In genomic region chr6:149408833-149409332, GRCm38 (mm10) we compare ENCODE assay signal across 8 mouse cellular contexts. TPM values are rescaled to one million over a fixed set of nuclear protein-coding genes. Genes with fewer than 3 reads are reported as not detected.
A peak's percentile ranks its signal among the peaks of the same experiment; 100 is the strongest.
DNase-seq lines count a peak whose midpoint lies in the region; ATAC-seq lines count a peak whose summit lies in the region.

Gene Bicd1 (plus strand): TSS chr6:149408886.

- 0 out of 2 replicates have a peak, but pooled peaks cover 4% of the 10 kb centered on the region for H3K4me1 ChIP-seq in hindbrain, embryonic 14.5 days (replicated peaks; ENCODE audit: control insufficient read depth, insufficient read depth, low read length)

- H3K4me2 ChIP-seq in hindbrain, embryonic 14.5 days (replicated peaks) = peak within 1 kb of the TSS; percentile 73

- no peaks in the 10 kb centered on the region for H3K36me3 ChIP-seq in hindbrain, embryonic 14.5 days (replicated peaks; ENCODE audit: control insufficient read depth, insufficient read depth)

- peak within 1 kb of the TSS; percentile 94 for H3K27ac ChIP-seq in hindbrain, embryonic 14.5 days

- ATAC-seq in hindbrain, embryonic 14.5 days (ENCODE audit: low FRiP score) = peak; percentile 99

- peak; percentile 93 for DNase-seq in R1 (ENCODE audit: low read depth, low spot score)
- peak; percentile 93 to 94 for DNase-seq in cerebellum, postnatal 25 days
- DNase-seq in frontal cortex, postnatal 25 days (ENCODE audit: low spot score in 2 of 2) = peak; percentile 81 to 84
- peak; percentile 87 for DNase-seq in hindbrain, embryonic 14.5 days (ENCODE audit: low spot score)
- DNase-seq in layer of hippocampus, postnatal 36 days = peak; percentile 88 to 90
- DNase-seq in lung, postnatal 25 days (ENCODE audit: low spot score) = peak; percentile 56
- DNase-seq in retina, embryonic 14.5 days (ENCODE audit: low spot score) = peak; percentile 85
- peak; percentile 39 for DNase-seq in thymus, postnatal 4 days

- WGBS in hindbrain, embryonic 14.5 days = under 1% methylated on average over 30 of the region's 30 CpGs

- no peaks in the 10 kb centered on the region for H3K9me3 ChIP-seq in hindbrain, embryonic 14.5 days (ENCODE audit: control insufficient read depth, low read length)

- no peaks in the 10 kb centered on the region for H3K27me3 ChIP-seq in hindbrain, embryonic 14.5 days (ENCODE audit: control insufficient read depth, insufficient read depth, low read length)

- H3K9ac ChIP-seq in hindbrain, embryonic 14.5 days = peak within 1 kb of the TSS; percentile 84

- peak within 1 kb of the TSS; percentile 71 for H3K4me3 ChIP-seq in hindbrain, embryonic 14.5 days (replicated peaks; ENCODE audit: low read length)

RNA-seq across cellular contexts. Expression of gene Bicd1, which starts in this region (rescaled TPM):
- 40.9 and 44.6 TPM in 2 replicates for polyA plus RNA-seq in hindbrain, embryonic 14.5 days (2014; fragmentation: Nextera tagmentation; extraction: Ambion mirVana)
- total RNA-seq in layer of hippocampus, postnatal 36 days (2021) = 10 to 100 TPM; 53.7 to 56.9 TPM

Comparison
In these comparisons a context has a peak if more than half of its experiments do, and no peak if none do; other contexts are left out.
1. Peak in every context shown above with its lines: DNase-seq, ATAC-seq, H3K4me3 ChIP-seq and H3K27ac ChIP-seq.
2. DNase-seq: peak in every context shown above with its lines; median percentile 94 in cerebellum, postnatal 25 days; 93 in R1; 89 in layer of hippocampus, postnatal 36 days; 87 in hindbrain, embryonic 14.5 days; 85 in retina, embryonic 14.5 days; 82 in frontal cortex, postnatal 25 days; 56 in lung, postnatal 25 days; 39 in thymus, postnatal 4 days.